Comparison of ENCODE assay signal across 11 mouse cellular contexts in the genomic region with DNA sequence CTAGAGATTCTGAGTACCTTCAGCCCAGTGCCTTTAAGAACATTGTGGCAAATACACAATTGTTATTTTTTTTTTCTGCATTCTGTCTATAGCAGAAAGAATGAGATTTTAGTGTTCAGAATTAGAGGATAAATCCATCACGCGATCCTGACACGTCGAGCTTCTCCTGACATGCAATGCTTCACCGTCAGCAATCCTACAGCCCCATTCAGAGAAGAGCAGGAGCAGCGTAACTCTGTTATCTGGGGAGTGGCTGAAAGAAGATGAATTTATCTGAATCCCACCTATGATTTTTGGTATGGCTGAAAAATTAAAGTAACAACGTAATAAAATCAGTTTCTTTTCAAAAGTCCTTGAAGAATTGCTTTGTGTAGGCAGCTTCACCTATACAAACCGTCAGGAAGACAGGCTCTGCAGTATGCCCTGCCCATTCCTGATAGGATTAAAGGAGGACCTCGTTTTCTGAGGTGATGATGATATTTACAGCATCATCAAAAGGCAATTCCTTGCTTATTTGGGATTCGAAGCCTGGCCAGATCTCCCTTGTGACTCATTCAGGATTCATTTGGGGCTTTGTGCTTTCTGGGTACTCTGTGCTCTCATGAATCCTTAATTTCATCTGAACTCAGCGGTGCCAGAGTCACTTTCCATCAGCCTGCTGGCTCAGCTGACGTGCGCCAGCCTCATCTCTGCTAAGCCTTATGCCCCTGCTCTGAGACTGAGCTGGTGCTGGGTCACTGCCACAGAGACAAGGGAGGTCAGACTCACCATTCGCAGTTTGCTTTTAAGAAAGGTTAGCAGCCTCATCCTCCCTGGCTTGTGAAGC.
A peak's percentile ranks its signal among the peaks of the same experiment; 100 is the strongest.
DNase-seq lines count a peak whose midpoint lies in the region; ATAC-seq and TF ChIP-seq lines count a peak whose summit lies in the region.
"Had no signal": no experiment of that assay in that cellular context is flagged by ENCODE, and none has a peak within 500 bp of the region (broad histone marks: within the 10 kb centered on the region; RNA-seq: fewer than 3 reads in every experiment).

No protein-coding gene starts in this region.

- DNase-seq in embryonic facial prominence, embryonic 10.5 days (ENCODE audit: low spot score) = no peak
- peak; percentile 89 for DNase-seq in brain, embryonic 14.5 days (ENCODE audit: low read depth)
- peak; percentile 84 for DNase-seq in midbrain, postnatal 0 days (ENCODE audit: low spot score)
- no peak for DNase-seq in gastrocnemius, adult 2 months
- no peak for DNase-seq in adrenal gland, adult 8-10 months
- DNase-seq: gastrocnemius, postnatal 36 days; lung, embryonic 14.5 days had no signal

- 0 out of 2 replicates have a peak overlapping the region, but pooled peaks have one; percentile 36 for H3K27ac ChIP-seq in embryonic facial prominence, embryonic 12.5 days
- no peak overlapping the region for H3K27ac ChIP-seq in embryonic facial prominence, embryonic 10.5 days (replicated peaks)
- peak overlapping the region; percentile 92 for H3K27ac ChIP-seq in hindbrain, embryonic 12.5 days
- peak overlapping the region; percentile 80 for H3K27ac ChIP-seq in midbrain, postnatal 0 days (ENCODE audit: low read depth, low read length)
- H3K27ac ChIP-seq in gastrocnemius, adult 2 months = no peak overlapping the region

- TF ChIP-seq POLR2A in brain, embryonic 14.5 days (IDR thresholded peaks at IDR 0.05; ENCODE audit: borderline replicate concordance, extremely low read depth, insufficient read depth, insufficient read length, poor library complexity, severe bottlenecking) = no peak

- no peak for TF ChIP-seq CTCF in brain, embryonic 14.5 days (IDR thresholded peaks at IDR 0.05; ENCODE audit: borderline replicate concordance, extremely low read depth, insufficient read depth, insufficient read length)
- TF ChIP-seq CTCF in midbrain, postnatal 0 days (IDR thresholded peaks at IDR 0.05) = no peak
- TF ChIP-seq CTCF in gastrocnemius, adult 2 months (IDR thresholded peaks at IDR 0.05) = no peak

- no peaks in the 10 kb centered on the region for H3K36me3 ChIP-seq in embryonic facial prominence, embryonic 12.5 days
- H3K36me3 ChIP-seq in embryonic facial prominence, embryonic 10.5 days (replicated peaks) = no peaks in the 10 kb centered on the region
- H3K36me3 ChIP-seq in hindbrain, embryonic 12.5 days = no peaks in the 10 kb centered on the region
- no peaks in the 10 kb centered on the region for H3K36me3 ChIP-seq in midbrain, postnatal 0 days (ENCODE audit: insufficient read depth, low read length)

- no peaks in the 10 kb centered on the region for H3K9me3 ChIP-seq in embryonic facial prominence, embryonic 12.5 days
- no peaks in the 10 kb centered on the region for H3K9me3 ChIP-seq in embryonic facial prominence, embryonic 10.5 days
- H3K9me3 ChIP-seq in hindbrain, embryonic 12.5 days (replicated peaks) = no peaks in the 10 kb centered on the region
- no peaks in the 10 kb centered on the region for H3K9me3 ChIP-seq in midbrain, postnatal 0 days (ENCODE audit: low read length)

- no peaks in the 10 kb centered on the region for H3K4me1 ChIP-seq in embryonic facial prominence, embryonic 12.5 days
- H3K4me1 ChIP-seq in embryonic facial prominence, embryonic 10.5 days = 0 out of 2 replicates have a peak, but pooled peaks cover 4% of the 10 kb centered on the region
- H3K4me1 ChIP-seq in hindbrain, embryonic 12.5 days = peaks cover 27% of the 10 kb centered on the region
- peaks cover 6% of the 10 kb centered on the region; the same call in 1 of the 2 replicates for H3K4me1 ChIP-seq in midbrain, postnatal 0 days (ENCODE audit: insufficient read depth, low read length)

- ATAC-seq in embryonic facial prominence, embryonic 12.5 days (ENCODE audit: insufficient number of reproducible peaks, insufficient read depth, low FRiP score, low TSS enrichment) = no peak
- peak; percentile 62 for ATAC-seq in hindbrain, embryonic 12.5 days (ENCODE audit: low FRiP score)
- ATAC-seq in midbrain, postnatal 0 days (ENCODE audit: low FRiP score) = peak; percentile 65
- ATAC-seq in inflammation-experienced regulatory T-cells, adult 6 months = no peak
- ATAC-seq: intestine, embryonic 16.5 days had no signal

- intact Hi-C loops in gastrocnemius, adult 2 months (cut with DNase I) = no loop called here

- no peaks in the 10 kb centered on the region for H3K27me3 ChIP-seq in embryonic facial prominence, embryonic 12.5 days
- no peaks in the 10 kb centered on the region for H3K27me3 ChIP-seq in embryonic facial prominence, embryonic 10.5 days (replicated peaks; ENCODE audit: low read depth, poor library complexity, severe bottlenecking)
- H3K27me3 ChIP-seq in hindbrain, embryonic 12.5 days = 0 out of 2 replicates have a peak, but pooled peaks cover 7% of the 10 kb centered on the region
- H3K27me3 ChIP-seq in midbrain, postnatal 0 days (ENCODE audit: insufficient read depth, low read length) = no peaks in the 10 kb centered on the region

- 70% methylated on average over 14 of the region's 14 CpGs for WGBS in embryonic facial prominence, embryonic 12.5 days
- 78% methylated on average over 14 of the region's 14 CpGs for WGBS in embryonic facial prominence, embryonic 10.5 days
- WGBS in hindbrain, embryonic 12.5 days = 52% methylated on average over 14 of the region's 14 CpGs
- 16% methylated on average over 14 of the region's 14 CpGs for WGBS in midbrain, postnatal 0 days

- no peak overlapping the region for H3K9ac ChIP-seq in embryonic facial prominence, embryonic 12.5 days
- H3K9ac ChIP-seq in hindbrain, embryonic 12.5 days = no peak overlapping the region
- H3K9ac ChIP-seq in midbrain, postnatal 0 days (replicated peaks; ENCODE audit: low read length, poor library complexity, severe bottlenecking) = 0 out of 2 replicates have a peak overlapping the region, but pooled peaks have one; percentile 30
- H3K9ac ChIP-seq: lung, embryonic 14.5 days had no signal

- no peak overlapping the region for H3K4me3 ChIP-seq in embryonic facial prominence, embryonic 12.5 days
- H3K4me3 ChIP-seq in embryonic facial prominence, embryonic 10.5 days = no peak overlapping the region
- H3K4me3 ChIP-seq in hindbrain, embryonic 12.5 days = no peak overlapping the region
- H3K4me3 ChIP-seq in midbrain, postnatal 0 days (ENCODE audit: low read depth, low read length) = no peak overlapping the region
- no peak overlapping the region for H3K4me3 ChIP-seq in gastrocnemius, adult 2 months

- H3K4me2 ChIP-seq in embryonic facial prominence, embryonic 12.5 days (replicated peaks) = no peak overlapping the region
- peak overlapping the region; percentile 38 for H3K4me2 ChIP-seq in hindbrain, embryonic 12.5 days (replicated peaks)
- peak overlapping the region; percentile 40 for H3K4me2 ChIP-seq in midbrain, postnatal 0 days (ENCODE audit: low read depth, low read length, poor library complexity, severe bottlenecking)
- H3K4me2 ChIP-seq: lung, embryonic 14.5 days had no signal

Comparison
In these comparisons a context has a peak if more than half of its experiments do, and no peak if none do; other contexts are left out.
1. H3K27ac ChIP-seq: peak in embryonic facial prominence, embryonic 12.5 days (single experiment), hindbrain, embryonic 12.5 days (single experiment) and midbrain, postnatal 0 days (single experiment); none in embryonic facial prominence, embryonic 10.5 days (single experiment) and gastrocnemius, adult 2 months (single experiment).
2. ATAC-seq: peak in hindbrain, embryonic 12.5 days (single experiment) and midbrain, postnatal 0 days (single experiment); none in embryonic facial prominence, embryonic 12.5 days (single experiment) and inflammation-experienced regulatory T-cells, adult 6 months (single experiment).
3. DNase-seq: peak in brain, embryonic 14.5 days (single experiment) and midbrain, postnatal 0 days (single experiment); none in embryonic facial prominence, embryonic 10.5 days (single experiment), gastrocnemius, adult 2 months (single experiment) and adrenal gland, adult 8-10 months (single experiment).